8 mouse cellular contexts compared by ENCODE assay signal in the genomic region with DNA sequence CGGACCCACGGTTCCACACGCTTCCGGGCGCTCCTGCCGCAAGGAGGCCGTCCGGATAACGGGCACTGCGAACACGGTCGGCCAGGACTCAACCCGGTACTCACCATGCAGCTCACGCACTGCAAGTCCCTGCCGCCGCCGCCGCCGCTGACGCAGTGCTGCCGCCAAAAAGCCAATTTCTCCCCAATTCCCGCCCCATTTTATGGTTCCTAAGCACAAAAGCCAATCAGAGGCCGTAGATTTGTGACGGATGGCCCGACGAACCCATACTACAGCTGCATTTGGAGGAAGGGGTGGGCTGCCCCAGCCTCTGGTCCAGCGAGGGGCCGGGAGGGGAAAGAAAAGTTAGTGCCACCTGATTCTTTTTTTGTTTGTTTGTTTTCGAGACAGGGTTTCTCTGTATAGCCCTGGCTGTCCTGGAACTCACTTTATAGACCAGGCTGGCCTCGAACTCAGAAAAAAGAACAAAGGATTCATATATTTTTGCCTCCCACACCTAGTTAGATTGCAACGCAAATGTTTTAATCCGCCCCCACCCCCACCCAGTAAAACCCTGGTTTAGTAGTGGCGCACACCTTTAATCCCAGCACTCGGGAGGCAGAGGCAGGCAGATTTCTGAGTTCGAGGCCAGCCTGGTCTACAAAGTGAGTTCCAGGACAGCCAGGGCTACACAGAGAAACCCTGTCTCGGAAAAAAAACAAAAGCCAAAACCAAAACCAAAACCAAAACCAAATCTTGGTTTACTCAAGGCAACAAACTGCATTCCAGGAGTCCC.
DNase-seq lines count a peak whose midpoint lies in the region; ATAC-seq lines count a peak whose summit lies in the region.

No protein-coding gene starts in this region.

- peak; percentile 91 for DNase-seq in adipocyte (ENCODE audit: low spot score)
- peak; percentile 97 for DNase-seq in embryo, embryonic 10 days (ENCODE audit: low spot score)
- DNase-seq in gastrocnemius, postnatal 10 days: peak; percentile 75
- peak; percentile 97 for DNase-seq in induced T-regulatory cell, adult 2 months (ENCODE audit: low read depth)
- DNase-seq in left cerebral cortex, adult 9 months (ENCODE audit: low spot score in 2 of 2): peak; percentile 48 to 84
- DNase-seq in right cerebral cortex, postnatal 14 days: peak; percentile 70
- DNase-seq in urinary bladder, postnatal 36 days (ENCODE audit: low spot score in 2 of 2): peak; percentile 79 to 89

- ATAC-seq in megakaryocyte progenitor cell, adult 5-6 weeks (replicated peaks; ENCODE audit: poor library complexity): peak; percentile 98

Comparison
In these comparisons a context has a peak if more than half of its experiments do, and no peak if none do; other contexts are left out.
1. Peak in every context shown above with its lines: DNase-seq and ATAC-seq.